Mouse (Mus musculus): Measurements from ENCODE around the gene Sp2.

Sp2 gene

GRCm38 (mm10) chr11:96943746-96944304 lies 38.9 kb downstream of the Sp2 start, which contains the start of gene Pnpo:
TSS of gene Pnpo (minus strand) at chr11:96943986.
- no peak for TF ChIP-seq CTCF (conservative IDR thresholded peaks at IDR 0.05; ENCODE audit: low read length)
- TF ChIP-seq NANOG (IDR thresholded peaks at IDR 0.05; ENCODE audit: borderline replicate concordance, low read length): no peak
- no peak for TF ChIP-seq POU5F1 (IDR thresholded peaks at IDR 0.05; ENCODE audit: borderline replicate concordance, low read length)
- no peaks in the 10 kb centered on the region for H3K9me3 ChIP-seq (ENCODE audit: low read length)
- H3K27me3 ChIP-seq (ENCODE audit: insufficient read depth, low read length): peaks cover 3% of the 10 kb centered on the region; the same call in 1 of the 2 replicates
- peak within 1 kb of the TSS; percentile 85 for H3K4me3 ChIP-seq (replicated peaks; ENCODE audit: low read length)
- peaks cover 67% of the 10 kb centered on the region for H3K4me1 ChIP-seq (replicated peaks; ENCODE audit: low read depth, low read length)
- H3K36me3 ChIP-seq (ENCODE audit: insufficient read depth, low read length): peaks cover 68% of the 10 kb centered on the region

- TF ChIP-seq CTCF (conservative IDR thresholded peaks at IDR 0.05; ENCODE audit: low read length) (no peak), NANOG (IDR thresholded peaks at IDR 0.05; ENCODE audit: borderline replicate concordance, low read length) (no peak), POU5F1 (IDR thresholded peaks at IDR 0.05; ENCODE audit: borderline replicate concordance, low read length) (no peak)
- Histone ChIP-seq H3K4me3 (replicated peaks; ENCODE audit: low read length) (no peak overlapping the region), H3K36me3 (ENCODE audit: insufficient read depth, low read length) (peaks cover 60% of the 10 kb centered on the region), H3K27me3 (ENCODE audit: insufficient read depth, low read length) (peaks cover 3% of the 10 kb centered on the region; the same call in 1 of the 2 replicates), H3K4me1 (replicated peaks; ENCODE audit: low read depth, low read length) (peaks cover 54% of the 10 kb centered on the region), H3K9me3 (ENCODE audit: low read length) (no peaks in the 10 kb centered on the region)
These were observed 40.7 kb downstream of the Sp2 start for GRCm38 (mm10) chr11:96941989-96942590.

GRCm38 (mm10) chr11:96940578-96941465 lies 41.9 kb downstream of the Sp2 start:
- no peaks in the 10 kb centered on the region for H3K9me3 ChIP-seq (ENCODE audit: low read length)
- TF ChIP-seq POU5F1 (IDR thresholded peaks at IDR 0.05; ENCODE audit: borderline replicate concordance, low read length): no peak
- no peak for TF ChIP-seq NANOG (IDR thresholded peaks at IDR 0.05; ENCODE audit: borderline replicate concordance, low read length)
- no peak for TF ChIP-seq CTCF (conservative IDR thresholded peaks at IDR 0.05; ENCODE audit: low read length)
- H3K27me3 ChIP-seq (ENCODE audit: insufficient read depth, low read length): peaks cover 3% of the 10 kb centered on the region; the same call in 1 of the 2 replicates
- H3K4me3 ChIP-seq (replicated peaks; ENCODE audit: low read length): no peak overlapping the region
- H3K36me3 ChIP-seq (ENCODE audit: insufficient read depth, low read length): peaks cover 52% of the 10 kb centered on the region
- peaks cover 48% of the 10 kb centered on the region for H3K4me1 ChIP-seq (replicated peaks; ENCODE audit: low read depth, low read length)

GRCm38 (mm10) chr11:96938426-96938800 lies 44.3 kb downstream of the Sp2 start:
- Histone ChIP-seq H3K9me3 (ENCODE audit: low read length) (no peaks in the 10 kb centered on the region), H3K4me1 (replicated peaks; ENCODE audit: low read depth, low read length) (peaks cover 48% of the 10 kb centered on the region), H3K4me3 (replicated peaks; ENCODE audit: low read length) (no peak overlapping the region), H3K27me3 (ENCODE audit: insufficient read depth, low read length) (no peaks in the 10 kb centered on the region), H3K36me3 (ENCODE audit: insufficient read depth, low read length) (peaks cover 43% of the 10 kb centered on the region)
- TF ChIP-seq POU5F1 (IDR thresholded peaks at IDR 0.05; ENCODE audit: borderline replicate concordance, low read length) (no peak), CTCF (conservative IDR thresholded peaks at IDR 0.05; ENCODE audit: low read length) (no peak), NANOG (IDR thresholded peaks at IDR 0.05; ENCODE audit: borderline replicate concordance, low read length) (no peak)

- Histone ChIP-seq H3K4me1 (replicated peaks; ENCODE audit: low read depth, low read length) (peaks cover 48% of the 10 kb centered on the region), H3K4me3 (replicated peaks; ENCODE audit: low read length) (no peak overlapping the region), H3K9me3 (ENCODE audit: low read length) (no peaks in the 10 kb centered on the region), H3K36me3 (ENCODE audit: insufficient read depth, low read length) (peaks cover 43% of the 10 kb centered on the region), H3K27me3 (ENCODE audit: insufficient read depth, low read length) (no peaks in the 10 kb centered on the region)
- TF ChIP-seq CTCF (conservative IDR thresholded peaks at IDR 0.05; ENCODE audit: low read length): peak; percentile 33; the same call in 1 of the 2 replicates
- TF ChIP-seq POU5F1 (IDR thresholded peaks at IDR 0.05; ENCODE audit: borderline replicate concordance, low read length): no peak
These were observed 45.0 kb downstream of the Sp2 start for GRCm38 (mm10) chr11:96937549-96938425.

- Histone ChIP-seq H3K27me3 (ENCODE audit: insufficient read depth, low read length) (0 out of 2 replicates have a peak, but pooled peaks cover 4% of the 10 kb centered on the region), H3K36me3 (ENCODE audit: insufficient read depth, low read length) (peaks cover 31% of the 10 kb centered on the region), H3K4me3 (replicated peaks; ENCODE audit: low read length) (peak overlapping the region; percentile 78; the same call in 1 of the 2 replicates), H3K4me1 (replicated peaks; ENCODE audit: low read depth, low read length) (peaks cover 57% of the 10 kb centered on the region), H3K9me3 (ENCODE audit: low read length) (no peaks in the 10 kb centered on the region)
- no peak for TF ChIP-seq CTCF (conservative IDR thresholded peaks at IDR 0.05; ENCODE audit: low read length)
- no peak for TF ChIP-seq POU5F1 (IDR thresholded peaks at IDR 0.05; ENCODE audit: borderline replicate concordance, low read length)
- no peak for TF ChIP-seq NANOG (IDR thresholded peaks at IDR 0.05; ENCODE audit: borderline replicate concordance, low read length)
These were observed 46.7 kb downstream of the Sp2 start for GRCm38 (mm10) chr11:96935872-96936650.

GRCm38 (mm10) chr11:96934921-96935356 lies 47.8 kb downstream of the Sp2 start:
- Histone ChIP-seq H3K36me3 (ENCODE audit: insufficient read depth, low read length) (peaks cover 19% of the 10 kb centered on the region), H3K4me3 (replicated peaks; ENCODE audit: low read length) (peak overlapping the region; percentile 78), H3K27me3 (ENCODE audit: insufficient read depth, low read length) (0 out of 2 replicates have a peak, but pooled peaks cover 4% of the 10 kb centered on the region), H3K9me3 (ENCODE audit: low read length) (no peaks in the 10 kb centered on the region), H3K4me1 (replicated peaks; ENCODE audit: low read depth, low read length) (peaks cover 56% of the 10 kb centered on the region)
- no peak for TF ChIP-seq POU5F1 (IDR thresholded peaks at IDR 0.05; ENCODE audit: borderline replicate concordance, low read length)
- TF ChIP-seq CTCF (conservative IDR thresholded peaks at IDR 0.05; ENCODE audit: low read length): no peak
- no peak for TF ChIP-seq NANOG (IDR thresholded peaks at IDR 0.05; ENCODE audit: borderline replicate concordance, low read length)
